Mouse (Mus musculus): ENCODE data around the gene AC131692.1. TPM values are rescaled to one million over a fixed set of nuclear protein-coding genes. Genes with fewer than 3 reads are reported as not detected.

AC131692.1 gene
- polyA plus RNA-seq, 1 experiment from 2014 or later, result not detected

DNA sequence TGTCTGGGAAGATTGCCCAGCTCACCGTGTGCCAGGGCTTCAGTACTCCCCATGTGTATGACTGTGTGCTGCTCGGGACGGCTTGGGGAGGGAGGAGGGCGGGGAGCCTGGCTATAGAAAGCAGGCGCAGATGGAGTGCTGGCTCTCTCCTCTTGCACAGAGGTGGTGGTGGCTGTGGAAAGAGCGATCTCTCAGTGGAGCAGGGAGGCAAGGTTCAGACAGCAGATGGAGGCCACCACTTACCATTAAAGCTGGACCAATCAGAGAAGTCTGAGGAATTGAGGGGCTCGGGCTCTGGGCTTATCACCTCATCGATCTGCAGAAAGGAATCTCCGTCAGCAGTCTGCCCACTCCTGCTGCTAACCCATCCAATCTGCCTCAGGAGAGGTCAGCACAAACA lies 12.1 kb upstream of the AC131692.1 start, which contains the start of gene Gm28374:
Gene Gm28374 (minus strand): TSS at position 101 of the 400 bp plus-strand sequence.
- Histone ChIP-seq H3K27me3 (ENCODE audit: control insufficient read depth, insufficient read depth, low read length) (no peaks in the 10 kb centered on the region), H3K36me3 (ENCODE audit: control insufficient read depth, insufficient read depth, low read length) (peaks cover 8% of the 10 kb centered on the region; the same call in 1 of the 2 replicates), H3K9ac (ENCODE audit: low read length) (no peak within 1 kb of the TSS), H3K4me1 (replicated peaks; ENCODE audit: control insufficient read depth, insufficient read depth) (peaks cover 2% of the 10 kb centered on the region; the same call in 1 of the 2 replicates), H3K27ac (replicated peaks) (no peak within 1 kb of the TSS), H3K4me3 (ENCODE audit: low read depth, low read length) (no peak within 1 kb of the TSS), H3K9me3 (ENCODE audit: control insufficient read depth, low read length) (no peaks in the 10 kb centered on the region), H3K4me2 (replicated peaks; ENCODE audit: low read depth) (no peak within 1 kb of the TSS)
- TF ChIP-seq CTCF (IDR thresholded peaks at IDR 0.05; ENCODE audit: low read depth) (no peak), EP300 (optimal IDR thresholded peaks at IDR 0.05) (no peak)
- DNase-seq (ENCODE audit: low spot score), result no peak
- WGBS, result 85% methylated on average over 9 of the region's 9 CpGs
- no peak for ATAC-seq (ENCODE audit: low FRiP score, low TSS enrichment)

DNA sequence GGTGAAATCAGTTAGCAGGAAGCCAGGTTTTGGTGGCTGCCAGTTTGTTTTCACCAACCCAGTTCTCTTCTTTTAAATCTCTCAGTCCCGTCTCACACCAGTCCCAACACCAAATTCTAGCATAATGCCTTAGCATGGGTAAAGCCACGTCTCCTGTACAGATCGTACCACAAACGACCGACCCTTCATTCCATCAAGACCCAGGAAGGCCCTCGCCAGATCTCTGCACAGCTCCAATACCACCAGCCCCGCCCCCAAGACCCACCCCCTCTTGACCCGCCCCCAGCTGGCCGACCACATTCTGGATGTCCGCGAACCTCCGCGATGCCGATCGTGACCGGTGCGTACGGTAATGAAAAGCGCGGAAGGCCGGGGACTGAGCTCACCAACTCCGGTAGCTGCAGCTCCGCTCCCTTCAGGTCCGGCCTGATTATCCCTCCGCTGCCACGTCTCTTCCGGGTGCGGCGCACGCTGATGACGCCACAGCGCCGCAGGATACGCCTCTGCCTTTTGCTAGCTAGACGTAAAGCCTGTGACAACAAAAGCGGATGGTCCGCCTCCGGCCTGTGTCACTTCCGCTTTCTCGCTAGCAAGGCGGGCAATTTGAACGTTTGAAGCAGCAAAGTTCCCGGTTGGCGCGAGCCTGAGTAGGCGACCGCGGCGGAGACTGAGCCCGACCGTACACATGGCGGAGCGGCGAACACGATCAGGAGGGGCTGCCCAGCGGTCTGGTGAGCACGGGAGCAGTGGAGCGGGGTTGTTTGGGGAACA lies 9.6 kb upstream of the AC131692.1 start, which contains the start of the genes Zfpl1 and Cdca5:
Gene Zfpl1 (minus strand): TSS at position 479 of the 771 bp plus-strand sequence.
Gene Cdca5 (plus strand): TSS at position 506 of the 771 bp plus-strand sequence.
- H3K4me3 ChIP-seq (ENCODE audit: low read depth, low read length), result peak within 1 kb of the TSS; percentile 69

DNA sequence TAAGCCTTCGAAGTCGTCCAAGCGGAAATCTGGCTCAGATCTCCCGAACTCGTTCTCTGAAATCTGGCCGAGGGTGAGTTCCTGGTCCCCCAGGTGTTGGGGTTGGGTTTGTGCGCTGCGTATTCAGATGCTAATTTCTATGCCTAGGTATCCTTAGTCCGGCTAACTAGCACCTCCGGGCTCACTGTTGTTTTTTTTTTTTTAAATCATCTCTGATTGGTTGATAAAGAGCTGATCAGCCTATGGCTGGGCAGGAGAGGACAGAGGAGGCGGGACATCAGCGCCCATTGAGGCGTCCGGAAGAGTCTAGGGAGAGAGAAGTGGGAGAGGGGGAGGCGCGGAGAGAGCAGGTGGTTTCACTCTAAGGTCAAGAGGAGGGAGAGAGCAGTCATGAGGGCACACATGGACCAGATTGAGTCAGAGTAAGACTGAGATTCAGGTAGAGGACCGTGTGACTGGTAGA lies 8.8 kb upstream of the AC131692.1 start:
- TF ChIP-seq CTCF (IDR thresholded peaks at IDR 0.05; ENCODE audit: low read depth) (no peak), EP300 (optimal IDR thresholded peaks at IDR 0.05) (no peak)
- Histone ChIP-seq H3K9me3 (ENCODE audit: control insufficient read depth, low read length) (no peaks in the 10 kb centered on the region), H3K9ac (ENCODE audit: low read length) (peak overlapping the region; percentile 60), H3K4me1 (replicated peaks; ENCODE audit: control insufficient read depth, insufficient read depth) (peaks cover 2% of the 10 kb centered on the region; the same call in 1 of the 2 replicates), H3K27me3 (ENCODE audit: control insufficient read depth, insufficient read depth, low read length) (no peaks in the 10 kb centered on the region), H3K4me3 (ENCODE audit: low read depth, low read length) (peak overlapping the region; percentile 69), H3K4me2 (replicated peaks; ENCODE audit: low read depth) (peak overlapping the region; percentile 92), H3K36me3 (ENCODE audit: control insufficient read depth, insufficient read depth, low read length) (peaks cover 9% of the 10 kb centered on the region), H3K27ac (replicated peaks) (peak overlapping the region; percentile 63; the same call in 1 of the 2 replicates)
- WGBS, result under 1% methylated on average over 17 of the region's 17 CpGs
- peak; percentile 77 for DNase-seq (ENCODE audit: low spot score)
- peak; percentile 72 for ATAC-seq (ENCODE audit: low FRiP score, low TSS enrichment)

More for the DNA sequence above, 9.6 kb upstream of the AC131692.1 start, which contains the start of the genes Zfpl1 and Cdca5:
- Histone ChIP-seq H3K36me3 (ENCODE audit: control insufficient read depth, insufficient read depth, low read length) (peaks cover 8% of the 10 kb centered on the region), H3K27ac (replicated peaks) (peak within 1 kb of the TSS; percentile 86), H3K4me1 (replicated peaks; ENCODE audit: control insufficient read depth, insufficient read depth) (peaks cover 2% of the 10 kb centered on the region; the same call in 1 of the 2 replicates), H3K9me3 (ENCODE audit: control insufficient read depth, low read length) (no peaks in the 10 kb centered on the region), H3K27me3 (ENCODE audit: control insufficient read depth, insufficient read depth, low read length) (no peaks in the 10 kb centered on the region), H3K4me2 (replicated peaks; ENCODE audit: low read depth) (peak within 1 kb of the TSS; percentile 92), H3K9ac (ENCODE audit: low read length) (peak within 1 kb of the TSS; percentile 79)
- peak; percentile 96 for DNase-seq (ENCODE audit: low spot score)
- TF ChIP-seq EP300 (optimal IDR thresholded peaks at IDR 0.05) (no peak), CTCF (IDR thresholded peaks at IDR 0.05; ENCODE audit: low read depth) (0 out of 2 replicates have a peak, but pooled peaks have one; percentile 1)
- WGBS, result under 1% methylated on average over 58 of the region's 58 CpGs
- peak; percentile 91 for ATAC-seq (ENCODE audit: low FRiP score, low TSS enrichment)

DNA sequence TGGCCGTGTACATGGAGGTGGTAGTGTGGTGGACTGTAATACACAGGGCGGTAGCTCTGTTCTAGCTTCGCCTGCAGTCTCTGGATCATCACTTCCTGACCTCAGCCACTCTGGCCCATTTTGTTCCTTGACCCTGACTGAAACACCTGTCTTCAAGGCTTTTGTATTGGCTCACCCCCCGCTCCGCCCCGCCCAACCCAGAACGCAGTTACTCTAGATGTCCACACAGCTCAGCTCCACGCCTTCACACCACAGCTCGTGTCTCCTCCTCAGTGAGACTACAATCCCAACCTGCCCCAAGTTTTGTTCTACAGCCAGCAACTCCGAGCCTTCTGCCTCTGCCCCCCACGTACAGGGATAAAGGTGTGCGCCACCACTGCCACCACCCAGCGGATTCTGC lies 5.4 kb upstream of the AC131692.1 start:
- H3K36me3 ChIP-seq (ENCODE audit: control insufficient read depth, insufficient read depth, low read length), result peaks cover 6% of the 10 kb centered on the region
- WGBS, result 91% methylated on average over 13 of the region's 13 CpGs
- peaks cover under 1% of the 10 kb centered on the region; the same call in 1 of the 2 replicates for H3K4me1 ChIP-seq (replicated peaks; ENCODE audit: control insufficient read depth, insufficient read depth)
- no peak for DNase-seq (ENCODE audit: low spot score)
- no peak for ATAC-seq (ENCODE audit: low FRiP score, low TSS enrichment)
- H3K4me3 ChIP-seq (ENCODE audit: low read depth, low read length), result no peak overlapping the region
- H3K4me2 ChIP-seq (replicated peaks; ENCODE audit: low read depth), result no peak overlapping the region
- H3K27me3 ChIP-seq (ENCODE audit: control insufficient read depth, insufficient read depth, low read length), result no peaks in the 10 kb centered on the region
- H3K9me3 ChIP-seq (ENCODE audit: control insufficient read depth, low read length), result no peaks in the 10 kb centered on the region
- H3K9ac ChIP-seq (ENCODE audit: low read length), result no peak overlapping the region
- TF ChIP-seq EP300 (optimal IDR thresholded peaks at IDR 0.05) (no peak), CTCF (IDR thresholded peaks at IDR 0.05; ENCODE audit: low read depth) (no peak)
- no peak overlapping the region for H3K27ac ChIP-seq (replicated peaks)

DNA sequence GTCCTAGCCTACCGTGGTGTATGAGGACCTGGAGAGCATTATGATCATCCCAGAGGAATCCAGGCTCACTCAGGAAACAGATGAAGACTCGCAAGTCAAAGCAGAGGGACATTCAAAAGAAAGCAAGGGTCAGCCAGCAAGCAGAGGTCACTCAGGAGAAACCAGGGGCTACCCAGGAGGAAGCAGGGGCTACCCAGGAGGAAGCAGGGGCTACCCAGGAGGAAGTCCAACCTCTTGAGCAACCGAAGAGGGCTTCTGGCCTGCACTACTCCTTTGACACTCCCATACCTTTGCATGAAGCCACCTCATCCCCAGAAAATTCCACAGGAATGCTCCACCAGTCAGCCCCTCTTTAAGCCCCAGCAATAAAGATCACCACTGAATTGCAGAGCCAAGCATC lies 3.6 kb downstream of the AC131692.1 start:
- Histone ChIP-seq H3K27ac (replicated peaks) (no peak overlapping the region), H3K9me3 (ENCODE audit: control insufficient read depth, low read length) (no peaks in the 10 kb centered on the region), H3K9ac (ENCODE audit: low read length) (no peak overlapping the region), H3K4me1 (replicated peaks; ENCODE audit: control insufficient read depth, insufficient read depth) (no peaks in the 10 kb centered on the region), H3K4me2 (replicated peaks; ENCODE audit: low read depth) (no peak overlapping the region), H3K27me3 (ENCODE audit: control insufficient read depth, insufficient read depth, low read length) (no peaks in the 10 kb centered on the region), H3K36me3 (ENCODE audit: control insufficient read depth, insufficient read depth, low read length) (no peaks in the 10 kb centered on the region), H3K4me3 (ENCODE audit: low read depth, low read length) (no peak overlapping the region)
- DNase-seq (ENCODE audit: low spot score) (no peak), ATAC-seq (ENCODE audit: low FRiP score, low TSS enrichment) (no peak)
- 85% methylated on average over 3 of the region's 3 CpGs for WGBS
- no peak for TF ChIP-seq CTCF (IDR thresholded peaks at IDR 0.05; ENCODE audit: low read depth)
- no peak for TF ChIP-seq EP300 (optimal IDR thresholded peaks at IDR 0.05)
